Mouse (Mus musculus) cerebellum, adult 11 months (tissue): Measurements from ENCODE around the gene Dlgap1.

Experiments used
- DNase-seq: peaks from one replicate; pipeline ENCODE4 v3.0.0; 2022

Gene Dlgap1

DNA sequence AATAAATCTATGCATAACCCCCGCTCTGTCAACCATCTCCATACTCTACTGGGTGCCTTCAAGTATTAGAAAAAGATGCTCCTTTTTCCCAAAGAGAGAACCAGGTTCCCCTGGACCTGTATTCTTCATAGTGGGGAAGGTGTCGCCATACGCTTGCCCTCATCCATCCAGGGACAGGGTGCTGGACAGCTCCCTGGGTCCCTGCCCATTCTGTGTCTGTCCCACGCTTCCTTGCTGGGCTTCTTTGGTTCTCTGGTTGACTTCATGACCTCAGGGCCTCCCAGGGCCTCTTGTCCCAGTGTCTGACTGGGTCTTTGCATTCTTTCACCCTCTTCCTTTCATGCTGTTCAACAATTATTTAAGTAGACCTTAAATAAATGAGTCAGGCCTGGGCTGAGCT lies 677.8 kb downstream of the Dlgap1 start:
- DNase-seq = no peak

DNA sequence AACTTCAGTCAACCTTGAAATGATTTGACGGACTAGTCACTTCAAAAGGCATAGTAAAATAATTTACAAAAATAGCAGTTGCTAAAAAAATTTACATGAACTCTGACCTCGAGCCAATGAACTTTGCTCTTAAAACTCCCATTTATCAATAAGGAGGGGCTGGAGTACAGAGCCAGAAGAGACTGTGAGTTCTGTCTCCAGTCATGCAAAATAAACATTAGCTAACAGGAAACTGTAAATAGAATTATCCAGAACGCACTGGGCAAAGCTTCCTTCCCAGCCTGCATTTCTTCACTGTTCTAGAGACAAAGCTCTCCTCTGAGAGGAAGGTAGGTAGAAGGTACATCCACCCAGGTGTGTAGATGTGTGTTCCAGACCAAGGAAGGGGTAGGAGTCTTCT lies 692.5 kb downstream of the Dlgap1 start:
- no peak for DNase-seq

DNA sequence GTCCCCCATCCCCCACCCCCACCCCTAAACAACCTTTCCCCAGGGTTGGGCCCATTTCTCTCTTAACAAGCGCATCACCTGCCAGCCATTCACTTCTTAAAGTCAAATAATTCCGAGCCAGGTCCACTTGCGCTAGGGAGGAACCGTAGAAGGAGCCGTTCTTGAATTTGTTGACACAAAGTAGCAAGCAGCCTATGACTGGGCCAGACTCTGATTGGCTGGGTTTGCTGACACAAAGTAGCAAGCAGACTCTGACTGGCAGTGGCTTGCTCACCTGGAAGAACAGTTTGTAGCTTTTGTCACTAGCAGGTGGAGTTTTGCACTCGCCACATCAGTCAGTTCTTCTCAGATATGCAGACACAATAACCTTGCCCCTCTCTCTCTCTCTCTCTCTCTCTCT lies 695.1 kb downstream of the Dlgap1 start:
- DNase-seq = no peak

DNA sequence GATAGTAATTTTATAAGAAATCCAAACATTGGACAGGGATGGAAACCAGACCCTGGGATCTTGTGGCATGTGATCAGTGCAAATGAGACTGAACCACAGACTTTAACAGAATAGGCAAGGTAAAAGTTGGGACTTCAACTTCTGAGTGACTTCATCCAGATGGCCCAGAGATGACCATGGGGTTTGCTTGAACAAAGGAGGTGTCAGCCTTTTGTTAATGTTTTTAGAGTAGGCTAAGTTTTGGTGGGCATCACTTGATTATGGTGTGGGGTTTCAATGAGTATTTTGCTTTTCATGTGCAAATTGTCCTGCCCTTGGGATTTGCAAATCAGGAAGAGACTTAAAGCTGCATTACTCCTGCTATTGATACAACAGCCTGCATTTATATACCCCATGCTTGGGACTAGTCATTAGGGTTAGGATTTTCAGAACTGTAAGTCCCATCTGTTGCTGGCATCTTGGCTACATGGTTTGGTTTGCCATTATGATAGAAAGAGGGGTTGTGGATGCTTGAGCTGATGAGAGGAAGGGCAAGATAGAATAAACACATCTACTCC lies 695.7 kb downstream of the Dlgap1 start:
- no peak for DNase-seq

DNA sequence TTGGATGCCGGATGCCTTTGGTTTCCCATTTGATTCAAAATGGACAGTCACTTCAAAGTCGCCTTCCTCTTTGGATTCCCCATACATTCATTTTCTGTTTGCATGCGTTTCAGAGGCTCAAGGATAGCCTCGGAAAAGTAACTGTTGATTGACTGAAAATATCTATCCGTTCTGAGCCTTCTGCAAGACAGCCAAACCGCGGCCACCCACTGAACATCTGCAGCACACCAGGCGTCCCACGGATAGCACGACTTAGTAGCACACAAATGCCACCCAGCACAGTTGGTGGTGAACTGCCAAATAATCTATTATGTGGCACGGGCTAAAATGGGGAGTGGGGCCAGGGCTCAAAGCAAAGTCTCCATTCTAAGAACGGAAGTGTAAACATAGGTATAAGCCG lies 705.1 kb downstream of the Dlgap1 start:
- DNase-seq = no peak

DNA sequence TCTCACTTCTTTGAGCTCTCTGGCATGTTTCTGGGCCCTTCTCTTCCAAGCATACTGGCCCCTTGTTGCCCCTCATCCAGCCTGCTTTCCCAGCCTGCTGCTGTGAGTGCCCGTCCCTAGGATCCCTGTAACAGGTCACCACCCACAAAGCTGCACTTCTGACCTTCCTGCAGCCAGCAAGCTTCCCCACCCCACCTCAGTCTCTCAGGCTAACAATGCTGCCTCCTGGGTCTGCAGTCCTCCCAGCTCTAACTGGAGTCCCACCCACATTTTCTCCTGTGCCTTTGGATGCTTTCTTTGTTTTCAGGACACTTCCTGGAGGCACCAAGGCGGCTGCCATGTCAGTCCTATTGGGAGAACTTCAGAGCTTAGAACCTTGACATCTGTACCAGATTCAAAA lies 707.6 kb downstream of the Dlgap1 start:
- no peak for DNase-seq

DNA sequence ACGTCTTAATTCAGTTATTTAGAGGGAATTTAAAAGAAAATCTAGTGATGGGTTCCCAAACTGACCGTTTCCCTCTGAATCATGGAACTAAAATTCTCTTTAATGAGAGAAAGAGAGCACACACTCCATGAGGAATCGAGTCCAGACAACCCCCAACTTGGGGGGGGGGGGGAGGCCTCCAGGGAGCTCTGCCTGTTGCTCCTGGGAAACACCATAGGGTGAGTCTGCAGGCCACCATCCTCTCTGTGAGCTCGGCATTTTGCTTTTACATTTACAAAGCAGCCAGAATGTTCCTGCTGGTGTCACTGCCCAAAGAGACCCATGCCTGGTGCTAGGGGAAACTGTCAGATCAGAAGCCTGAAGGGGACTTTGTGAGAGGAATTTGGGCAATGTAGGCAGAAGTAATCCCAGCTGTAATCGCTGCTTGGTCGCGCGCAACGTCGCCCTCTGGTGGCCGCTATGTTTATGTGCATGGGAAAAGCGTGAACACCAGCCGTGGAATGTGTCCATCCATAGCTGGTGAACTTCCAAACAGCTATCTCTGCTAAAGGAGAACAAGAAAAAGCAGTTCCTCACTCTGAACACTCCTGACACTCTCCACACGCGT lies 714.8 kb downstream of the Dlgap1 start:
- DNase-seq = peak; percentile 74

DNA sequence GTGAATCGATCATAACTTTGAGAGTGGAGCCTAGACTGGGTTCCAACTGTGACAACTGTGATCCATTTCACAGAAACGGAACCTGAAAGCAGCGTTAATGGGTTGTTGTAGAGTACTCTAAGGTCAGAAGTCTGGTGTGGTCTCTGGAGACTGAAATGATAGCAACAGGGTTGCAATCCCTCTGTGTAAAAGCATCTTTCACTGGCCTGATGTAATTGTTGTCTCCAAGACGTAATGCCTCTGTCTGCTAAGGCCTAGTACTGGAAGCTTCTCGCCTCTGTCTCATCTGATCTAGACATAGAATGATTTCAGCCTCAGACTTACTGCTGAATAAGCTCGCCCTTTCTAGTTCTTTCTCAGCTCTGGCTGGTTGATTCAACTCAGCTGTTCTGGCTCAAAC lies 721.3 kb downstream of the Dlgap1 start:
- no peak for DNase-seq

DNA sequence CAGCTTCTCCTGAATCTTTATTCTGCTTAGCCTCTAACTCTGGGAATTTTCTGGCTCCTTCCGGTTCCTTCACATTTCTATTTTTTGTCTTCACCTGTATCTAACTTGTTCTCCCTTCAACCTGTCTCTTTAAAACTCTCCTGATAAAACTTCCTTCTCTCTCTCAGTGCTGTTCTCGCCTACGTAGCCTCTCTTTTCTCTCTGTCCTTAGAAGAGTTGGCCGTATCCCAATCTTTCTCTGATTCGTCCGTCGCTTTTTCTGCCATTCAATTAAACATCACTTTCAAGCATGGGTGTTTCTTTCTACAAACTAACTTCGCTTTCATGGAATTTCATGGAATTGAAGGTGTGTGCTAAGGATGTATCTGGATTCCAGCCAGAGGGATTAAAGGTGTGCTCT lies 721.7 kb downstream of the Dlgap1 start:
- DNase-seq = no peak

DNA sequence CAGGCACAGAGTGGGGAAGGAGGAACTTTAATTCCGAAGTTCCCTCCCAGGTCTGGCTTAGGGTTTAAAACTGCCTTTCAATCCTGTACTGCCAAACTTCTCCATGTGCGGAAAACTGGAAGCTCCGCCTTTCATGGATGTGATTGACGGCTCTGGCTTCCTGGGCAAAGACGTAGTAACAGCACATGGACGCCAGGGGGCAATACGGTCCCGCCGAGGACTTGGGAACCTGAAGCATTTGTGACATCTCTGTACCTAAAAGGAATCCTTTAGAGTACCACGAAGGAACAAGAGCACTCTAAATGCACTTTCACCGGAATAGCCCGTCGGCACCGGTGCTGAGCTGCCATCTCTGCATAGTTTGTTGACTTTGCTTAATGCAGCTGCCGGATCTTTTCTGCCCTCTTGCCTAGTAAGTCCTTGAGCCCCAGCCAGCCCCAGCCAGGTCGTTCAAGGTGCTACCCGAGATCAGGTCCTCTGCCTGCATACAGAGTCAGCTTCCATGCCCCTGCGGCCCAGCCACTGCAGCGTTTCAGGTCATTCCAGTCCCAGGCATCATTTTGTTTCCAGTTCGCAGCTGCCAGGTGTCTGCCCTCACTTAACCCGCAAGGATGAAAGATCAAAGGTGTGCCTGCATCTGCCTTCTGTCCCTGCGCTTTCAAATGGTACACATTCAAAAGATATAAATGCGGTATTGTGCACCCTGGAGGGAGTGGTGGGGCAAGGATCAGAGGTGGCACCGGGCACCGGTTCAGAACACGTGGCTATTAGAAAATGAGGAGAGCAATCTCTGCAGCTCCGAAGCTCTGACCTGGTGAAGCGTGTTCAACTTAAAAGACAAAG lies 738.3 kb downstream of the Dlgap1 start:
- DNase-seq = peak; percentile 66

DNA sequence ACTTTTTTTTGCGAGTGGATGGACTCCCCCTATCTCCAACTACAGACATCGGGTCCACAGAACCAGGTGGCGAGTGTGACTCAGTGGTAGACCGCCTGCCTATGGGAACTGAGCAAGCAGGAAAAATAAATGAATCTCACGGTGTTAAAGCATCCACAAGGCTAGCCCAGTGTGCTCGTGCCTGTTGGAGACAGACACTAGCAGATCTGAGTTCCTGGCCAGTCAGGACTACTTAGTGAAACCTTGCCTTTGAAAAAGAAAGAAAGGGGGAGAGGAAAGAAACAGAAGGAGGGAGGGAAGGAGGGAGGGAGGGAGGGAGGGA lies 738.9 kb downstream of the Dlgap1 start:
- DNase-seq = no peak

DNA sequence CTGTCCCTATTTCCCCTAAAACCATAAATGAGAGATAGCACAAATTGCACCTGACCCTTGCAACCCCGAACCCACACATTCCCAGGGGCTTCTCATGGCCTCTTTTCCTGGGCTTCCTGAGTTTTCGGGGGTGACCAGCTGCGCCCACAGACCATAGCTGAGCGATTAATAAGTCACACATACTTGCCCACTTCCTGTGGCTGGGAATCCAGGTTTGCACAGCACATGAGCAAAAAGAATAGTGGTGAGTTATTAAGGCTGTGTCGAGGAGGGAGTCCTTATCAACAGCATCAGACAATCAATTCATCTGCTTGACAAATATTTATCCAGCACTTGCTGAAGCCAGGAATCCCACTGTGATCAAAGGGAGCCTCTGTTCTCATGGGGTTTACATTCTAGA lies 740.7 kb downstream of the Dlgap1 start:
- DNase-seq = no peak

DNA sequence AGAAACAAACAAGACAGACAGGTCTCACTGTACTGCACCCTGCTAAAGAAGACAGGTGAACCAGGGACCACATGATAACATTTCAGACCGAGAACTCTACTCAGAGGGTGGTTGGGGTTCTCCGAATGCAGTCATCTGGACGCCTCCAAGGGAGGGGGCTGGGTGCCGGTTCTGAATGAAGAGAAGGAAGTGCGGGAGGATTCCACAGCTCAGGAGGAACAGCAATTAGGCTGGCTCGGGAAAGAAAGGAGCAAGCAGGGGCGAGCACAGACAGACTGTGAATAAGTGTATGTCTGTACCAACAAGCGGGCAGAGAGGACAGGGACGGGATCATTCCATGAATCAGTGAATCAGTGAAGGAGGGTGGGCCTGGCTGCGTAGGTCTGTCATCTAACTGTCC lies 744.6 kb downstream of the Dlgap1 start:
- no peak for DNase-seq

DNA sequence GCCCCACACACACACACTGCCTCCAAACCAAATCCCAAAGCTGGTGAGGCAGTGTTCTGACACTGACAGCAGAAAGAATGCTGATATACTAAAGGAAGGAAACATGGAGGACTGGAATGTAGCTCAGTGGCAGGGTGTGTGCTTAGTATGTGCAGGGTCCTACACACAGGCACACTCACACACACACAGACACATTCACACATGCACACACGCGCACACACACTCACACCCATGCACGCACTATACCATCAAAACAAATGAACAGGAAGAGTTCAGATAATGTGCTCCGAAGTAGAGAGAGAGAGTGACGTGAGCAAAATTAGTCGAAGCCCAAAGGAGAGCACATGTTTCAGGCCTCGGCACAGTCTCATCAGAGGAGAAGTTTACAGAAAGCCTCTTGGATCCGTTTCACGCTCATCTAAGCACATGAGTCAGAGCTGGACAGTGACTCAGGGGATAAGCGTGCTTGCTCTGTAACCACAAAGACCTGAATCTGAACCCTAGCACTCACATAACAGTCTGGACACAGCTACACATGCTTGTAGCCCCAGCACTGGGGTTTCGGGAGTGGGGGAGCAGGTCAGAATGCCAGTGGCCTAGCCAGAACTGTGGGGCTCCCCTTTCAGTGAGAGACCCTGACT lies 750.9 kb downstream of the Dlgap1 start:
- no peak for DNase-seq

DNA sequence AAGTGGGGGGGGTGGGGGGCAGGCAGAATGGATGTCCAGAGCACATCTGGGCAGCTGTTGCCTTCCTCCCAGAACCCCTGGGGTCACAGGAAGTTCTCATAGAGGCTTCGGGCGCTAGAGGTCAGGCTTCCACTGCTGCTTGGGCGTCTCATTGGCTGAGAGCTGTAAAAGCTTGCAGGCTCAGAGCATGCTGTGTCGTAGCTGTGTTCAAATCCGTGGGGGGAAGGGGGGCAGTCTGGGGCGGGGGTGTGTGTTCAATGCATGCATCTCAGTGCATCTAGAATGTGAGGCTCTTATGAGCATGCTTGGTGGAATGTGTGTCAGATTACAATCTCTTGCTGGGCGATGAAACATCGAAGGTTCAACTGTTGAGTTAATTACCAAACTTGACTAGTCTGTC lies 751.9 kb downstream of the Dlgap1 start:
- no peak for DNase-seq

DNA sequence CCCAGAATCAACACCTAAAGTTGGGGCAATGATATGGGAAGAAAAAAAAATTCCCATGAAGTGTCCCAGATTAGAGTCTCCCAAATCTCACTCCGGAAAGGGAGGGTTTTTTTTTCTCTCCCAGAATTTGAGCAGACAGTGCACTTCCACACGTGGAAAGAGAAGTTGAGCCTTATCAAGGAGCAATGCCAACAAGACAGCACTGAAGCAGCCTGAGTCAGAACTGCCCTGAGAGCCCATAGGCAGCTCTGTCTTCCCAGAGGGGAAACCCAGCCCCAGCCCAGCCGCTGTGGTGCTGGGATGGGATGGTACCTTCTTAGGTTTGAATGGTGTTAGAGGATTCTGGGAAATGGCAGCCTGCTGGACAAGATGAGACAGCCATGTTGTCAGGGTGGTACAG lies 753.3 kb downstream of the Dlgap1 start:
- no peak for DNase-seq

DNA sequence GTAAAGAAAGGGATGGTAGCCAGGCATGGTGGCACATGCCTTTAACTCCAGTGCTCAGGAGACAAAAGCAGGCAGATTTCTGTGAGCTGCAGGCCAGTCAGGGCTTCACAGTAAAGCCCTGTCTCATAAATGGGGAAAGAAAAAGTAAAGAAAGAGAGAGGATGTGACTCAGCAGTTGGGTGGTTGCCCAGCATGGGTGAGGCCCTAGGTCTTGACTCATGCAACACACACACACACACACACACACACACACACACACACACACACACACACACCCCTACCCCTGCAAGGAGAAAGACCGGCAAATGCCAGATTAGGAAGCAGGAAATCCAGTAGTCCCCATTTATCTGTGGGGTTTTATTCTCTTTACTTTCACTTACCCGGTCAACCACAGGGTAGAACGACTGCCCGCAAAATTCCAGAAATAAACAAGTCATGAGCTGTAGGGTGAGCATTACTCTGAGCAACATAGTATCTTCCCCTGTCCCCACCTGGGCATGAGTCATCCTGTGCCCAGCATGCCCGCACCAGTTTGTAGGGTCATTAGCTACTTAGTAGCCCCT lies 759.9 kb downstream of the Dlgap1 start:
- DNase-seq = no peak

DNA sequence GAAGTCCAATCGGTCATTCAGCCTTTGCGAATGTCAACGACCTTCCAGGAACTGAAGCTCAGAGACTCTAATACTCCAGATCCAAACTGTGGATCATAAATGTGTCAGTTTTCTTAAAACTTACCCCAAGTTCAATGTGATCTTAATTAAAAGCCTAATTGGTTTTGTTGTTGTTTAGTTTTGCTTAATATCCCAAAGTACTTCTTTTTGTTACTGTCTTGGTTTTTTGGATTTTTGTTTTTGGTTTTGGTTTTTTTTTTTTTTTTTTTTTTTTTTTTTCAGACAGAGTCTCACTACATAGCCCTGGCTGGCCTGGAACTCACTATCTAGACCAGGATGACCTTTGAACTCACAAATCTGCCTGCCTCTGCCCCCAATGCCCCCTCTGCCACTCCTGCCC lies 765.9 kb downstream of the Dlgap1 start:
- DNase-seq = no peak

DNA sequence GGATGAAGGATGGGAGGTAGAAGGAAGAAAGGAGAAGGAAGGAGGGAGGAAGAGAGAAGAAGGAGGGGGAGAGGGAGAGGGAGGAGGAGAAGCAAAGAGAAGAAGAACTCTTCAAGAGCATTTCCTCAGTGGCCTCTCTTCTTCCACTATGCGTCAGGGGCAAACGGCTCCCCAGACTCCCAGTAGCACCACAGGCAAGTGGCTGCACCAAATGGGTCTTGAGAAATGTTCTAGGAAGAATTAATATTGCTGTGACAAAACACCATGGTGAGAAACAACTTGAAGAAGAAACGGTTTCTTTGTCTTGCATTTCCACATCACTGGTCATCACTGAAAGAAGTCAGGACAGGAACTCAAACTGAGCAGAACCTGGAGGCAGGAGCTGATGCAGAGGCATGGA lies 766.5 kb downstream of the Dlgap1 start:
- no peak for DNase-seq

DNA sequence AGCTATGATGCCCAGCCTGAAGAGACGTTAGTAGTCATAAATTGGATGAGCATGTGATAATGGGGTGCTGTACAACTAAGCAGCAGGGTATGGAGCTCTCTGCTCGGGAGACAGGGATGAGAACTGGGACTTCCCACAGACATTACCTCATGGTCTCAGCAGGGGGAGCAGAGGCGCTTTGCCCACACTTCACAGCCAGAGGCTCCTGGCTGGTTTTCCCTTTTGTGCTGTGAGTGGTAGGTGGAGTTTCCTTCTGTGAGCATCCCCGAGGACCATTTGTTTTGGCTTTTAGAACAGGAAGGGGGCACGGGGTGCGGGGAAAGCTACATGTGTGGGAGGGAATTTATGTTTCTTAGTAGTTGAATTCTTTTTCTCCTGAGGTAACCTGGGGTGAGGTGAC lies 768.6 kb downstream of the Dlgap1 start:
- DNase-seq = peak; percentile 20

DNA sequence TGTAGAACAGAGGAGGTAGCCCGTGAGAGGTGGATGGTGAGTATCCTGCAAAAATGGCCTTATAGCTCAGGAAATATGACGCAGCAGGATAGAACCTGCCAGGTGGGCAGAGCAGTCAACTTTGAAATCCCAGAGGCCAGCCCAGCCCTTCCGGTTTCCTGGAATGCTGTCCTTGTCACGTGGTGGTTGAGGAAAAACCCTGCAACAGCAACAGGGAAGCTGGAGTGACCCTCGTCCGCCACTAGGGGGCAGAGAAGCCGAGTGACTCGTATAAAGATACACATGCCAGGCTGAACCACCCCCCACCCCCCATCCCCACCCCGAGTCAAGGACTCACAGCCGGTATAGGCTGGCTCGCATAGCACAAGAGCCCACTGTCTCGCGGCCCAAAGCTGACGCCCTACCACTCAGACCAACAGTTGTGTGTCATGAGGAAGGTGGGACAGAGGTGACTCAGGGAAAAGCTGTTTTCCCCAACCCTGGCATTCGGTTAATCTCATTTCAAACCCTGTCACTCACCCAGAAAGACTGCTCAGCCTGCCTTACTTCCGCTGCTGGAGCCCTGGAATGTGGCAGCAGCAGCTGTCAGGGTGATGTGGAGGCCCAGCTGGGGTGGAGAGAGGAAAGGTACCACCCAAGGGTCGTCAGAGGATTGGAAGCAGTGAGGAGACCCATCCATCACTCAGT lies 769.4 kb downstream of the Dlgap1 start:
- DNase-seq = peak; percentile 26

DNA sequence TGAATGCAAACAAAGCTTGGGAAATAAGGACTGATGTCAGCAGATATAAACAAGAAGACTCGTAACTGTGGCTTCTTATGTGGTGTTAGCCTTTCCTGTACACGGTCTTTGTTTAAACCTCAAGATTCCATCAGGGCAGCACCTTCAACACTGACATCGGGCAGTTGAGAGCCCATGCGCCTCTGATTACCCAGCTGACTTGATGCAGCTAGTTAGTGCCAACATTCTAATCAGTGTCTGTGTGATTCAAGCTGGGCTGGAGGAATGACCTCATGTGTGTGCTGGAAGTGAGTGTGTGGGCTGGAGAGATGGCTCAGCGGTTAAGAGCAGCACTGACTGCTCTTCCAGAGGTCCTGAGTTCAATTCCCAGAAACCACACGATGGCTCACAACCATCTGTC lies 770.5 kb downstream of the Dlgap1 start:
- no peak for DNase-seq

DNA sequence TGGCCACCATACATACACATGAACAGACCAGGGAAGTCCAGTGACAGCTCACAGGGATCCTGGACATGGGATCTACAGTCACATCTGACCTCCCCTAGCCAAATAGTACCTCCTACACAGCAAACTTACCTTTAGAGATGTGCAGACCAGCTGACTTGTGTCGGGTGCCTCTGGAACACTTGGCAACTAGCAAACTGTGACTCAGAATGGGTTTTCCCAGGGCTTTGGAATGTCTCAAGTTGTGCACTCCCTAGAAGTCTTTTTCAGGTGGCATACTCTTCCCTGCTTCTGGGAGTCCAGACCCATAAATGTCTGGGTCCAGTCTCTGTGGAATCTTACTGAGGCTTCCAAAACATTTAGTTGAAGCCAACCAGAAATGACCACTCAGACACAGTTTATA lies 772.8 kb downstream of the Dlgap1 start:
- no peak for DNase-seq
